Mouse (Mus musculus): ENCODE measurements around the gene Zfp507.

Gene Zfp507

DNA sequence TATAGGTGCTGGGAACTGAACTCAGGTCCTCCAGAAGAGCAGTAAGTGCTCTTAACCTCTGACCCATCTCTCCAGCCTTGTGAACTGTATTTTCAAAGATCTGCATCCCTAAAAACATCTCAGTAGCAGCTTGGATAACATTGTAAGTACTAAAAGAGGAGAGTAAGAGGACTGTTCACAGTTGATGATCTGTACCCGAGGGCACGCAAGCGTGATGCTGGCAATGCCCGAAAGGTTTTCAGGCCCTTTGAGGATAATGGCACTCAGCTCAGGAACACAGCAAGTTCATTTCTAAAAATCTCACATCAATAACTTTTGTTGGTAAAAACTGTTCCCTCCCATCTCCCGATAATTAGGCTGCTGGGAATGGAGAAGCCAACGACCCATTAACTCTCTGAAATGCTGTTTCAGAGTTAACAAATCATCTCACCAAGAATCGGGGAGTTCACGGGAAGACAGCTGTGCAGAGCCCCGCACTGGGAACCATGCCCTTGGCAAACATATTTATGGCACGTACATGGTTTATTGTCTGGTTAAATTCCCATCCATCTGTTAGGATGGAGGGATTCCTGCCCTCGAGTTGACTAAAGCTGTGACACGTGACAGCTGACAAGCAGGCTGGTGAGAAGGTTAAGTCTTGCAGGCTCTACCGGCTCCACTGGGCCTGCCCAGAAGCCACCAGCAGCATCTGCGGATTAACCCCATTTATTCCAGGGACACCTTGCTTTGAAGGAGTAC, 69.3 kb downstream of the Zfp507 start:
- no peak for DNase-seq (ENCODE audit: low read depth)

DNA sequence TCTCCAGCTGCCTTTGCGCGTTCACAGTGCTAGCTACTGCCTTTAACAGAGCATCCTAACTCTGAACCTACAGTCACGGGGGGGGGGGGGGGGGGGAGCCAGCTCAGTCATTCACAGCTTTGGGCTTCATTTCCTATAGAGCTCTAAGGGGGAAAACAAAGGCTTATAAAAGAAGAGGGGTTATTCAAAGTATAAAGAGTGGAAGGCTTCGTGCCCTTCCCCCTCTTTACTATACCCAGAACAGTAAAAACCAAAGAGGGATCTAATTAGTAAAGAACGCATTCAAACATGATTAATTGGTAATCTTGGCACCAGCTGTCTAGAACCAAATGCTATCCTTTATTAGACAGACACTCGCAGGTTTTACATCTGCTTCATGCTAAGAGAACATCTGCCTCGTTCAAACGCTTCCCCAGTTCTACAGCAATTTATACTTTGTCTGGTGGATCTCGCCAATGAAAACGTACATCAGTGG, 70.2 kb downstream of the Zfp507 start:
- no peak for DNase-seq (ENCODE audit: low read depth)

DNA sequence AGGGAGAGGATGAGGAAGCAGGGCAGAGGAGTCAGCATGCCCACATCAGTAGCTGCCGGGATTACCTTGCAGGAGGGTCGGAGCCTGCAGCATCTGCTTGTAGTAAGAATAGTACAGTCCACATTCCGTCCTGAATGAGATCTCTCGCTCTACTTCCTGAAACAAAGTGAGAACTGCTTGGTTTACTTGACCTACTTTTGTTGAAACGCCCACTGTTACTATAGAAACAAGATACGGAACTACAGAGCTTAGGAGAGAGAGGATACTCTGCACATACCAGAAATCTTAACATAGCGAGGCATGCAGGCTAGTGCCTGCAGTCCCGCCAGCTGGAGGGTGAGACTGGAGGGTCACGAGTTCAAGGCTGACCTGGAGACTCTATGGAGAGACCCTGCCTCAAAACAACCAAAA, 73.2 kb downstream of the Zfp507 start:
- no peak for DNase-seq (ENCODE audit: low read depth)

DNA sequence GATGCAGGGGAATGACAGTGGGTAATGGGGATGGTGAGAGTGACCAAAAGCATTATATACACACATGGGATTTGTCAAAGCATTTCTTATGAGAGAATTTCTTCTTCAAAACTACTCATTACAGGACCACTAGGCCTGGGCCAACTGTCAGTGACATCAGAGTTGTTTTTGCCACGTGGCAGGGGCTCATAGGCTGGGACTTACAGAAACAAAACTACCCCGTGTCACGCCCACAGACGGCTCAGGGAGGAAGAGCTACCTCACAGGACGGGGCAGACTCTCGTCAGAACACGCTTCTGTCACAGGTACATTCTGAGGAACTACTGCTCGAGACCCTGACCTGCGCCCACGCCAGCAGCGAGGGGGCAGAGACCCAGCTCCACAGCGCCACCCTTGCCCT, 74.4 kb downstream of the Zfp507 start:
- DNase-seq (ENCODE audit: low read depth), result no peak

DNA sequence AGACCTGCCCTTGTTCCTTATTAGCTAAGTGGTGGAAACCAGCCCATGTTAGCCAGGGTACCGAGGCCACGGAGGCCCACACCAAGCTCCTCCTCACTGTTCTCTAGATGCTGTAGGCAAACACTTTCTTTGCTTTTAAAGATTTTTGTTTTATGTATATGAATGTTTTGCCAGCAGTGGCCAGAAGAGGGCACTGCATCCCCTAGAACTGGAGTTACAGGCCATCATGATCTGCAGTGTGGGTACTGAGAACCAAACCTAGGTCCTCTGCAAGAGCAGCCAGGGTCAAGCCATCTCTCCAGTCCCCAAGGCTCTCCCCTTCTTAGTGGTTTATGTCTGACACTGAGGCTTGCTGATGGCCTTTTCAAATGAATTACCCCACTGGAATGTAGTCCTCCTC, 79.8 kb downstream of the Zfp507 start:
- DNase-seq (ENCODE audit: low read depth), result no peak

Measured in c-Kit-positive CD71-negative TER-119-negative erythroid progenitor cells, embryonic 14.5 days (primary cell).